Mouse (Mus musculus): Measurements from ENCODE around the gene Jag2.

Jag2 gene

GRCm38 (mm10) chr12:112929562-112930352, at the start of gene Jag2:
TSS of gene Jag2 (minus strand) at chr12:112929776.
- DNase-seq (ENCODE audit: low spot score): peak; percentile 65

GRCm38 (mm10) chr12:112977156-112977555, 47.6 kb upstream of the Jag2 start:
- DNase-seq (ENCODE audit: low spot score): no peak

- peak; percentile 92 for DNase-seq (ENCODE audit: low spot score)
These were observed 46.9 kb upstream of the Jag2 start, which contains the start of gene Btbd6 for GRCm38 (mm10) chr12:112976371-112977073. TSS of gene Btbd6 (plus strand) at chr12:112976482.

GRCm38 (mm10) chr12:112974736-112975135, 45.2 kb upstream of the Jag2 start:
- DNase-seq (ENCODE audit: low spot score): no peak

GRCm38 (mm10) chr12:112969616-112970015, 40.0 kb upstream of the Jag2 start:
- DNase-seq (ENCODE audit: low spot score): no peak

GRCm38 (mm10) chr12:112968943-112969342, 39.4 kb upstream of the Jag2 start:
- no peak for DNase-seq (ENCODE audit: low spot score)

GRCm38 (mm10) chr12:112965783-112966182, 36.2 kb upstream of the Jag2 start:
- no peak for DNase-seq (ENCODE audit: low spot score)

GRCm38 (mm10) chr12:112961872-112962271, 32.3 kb upstream of the Jag2 start:
- DNase-seq (ENCODE audit: low spot score): no peak

- no peak for DNase-seq (ENCODE audit: low spot score)
These were observed 31.9 kb upstream of the Jag2 start for GRCm38 (mm10) chr12:112961428-112961827.

GRCm38 (mm10) chr12:112959421-112959820, 29.8 kb upstream of the Jag2 start:
- DNase-seq (ENCODE audit: low spot score): no peak

- peak; percentile 80 for DNase-seq (ENCODE audit: low spot score)
These were observed 28.7 kb upstream of the Jag2 start for GRCm38 (mm10) chr12:112958303-112958702.

GRCm38 (mm10) chr12:112955800-112956199, 26.2 kb upstream of the Jag2 start:
- peak; percentile 89 for DNase-seq (ENCODE audit: low spot score)

GRCm38 (mm10) chr12:112952926-112953565, 23.5 kb upstream of the Jag2 start:
- DNase-seq (ENCODE audit: low spot score): no peak

- peak; percentile 78 for DNase-seq (ENCODE audit: low spot score)
These were observed 22.9 kb upstream of the Jag2 start for GRCm38 (mm10) chr12:112952433-112952832.

GRCm38 (mm10) chr12:112951150-112951842, 21.7 kb upstream of the Jag2 start:
- DNase-seq (ENCODE audit: low spot score): no peak

GRCm38 (mm10) chr12:112950761-112951129, 21.2 kb upstream of the Jag2 start:
- DNase-seq (ENCODE audit: low spot score): no peak

GRCm38 (mm10) chr12:112950040-112950760, 20.6 kb upstream of the Jag2 start:
- peak; percentile 89 for DNase-seq (ENCODE audit: low spot score)

- no peak for DNase-seq (ENCODE audit: low spot score)
These were observed 17.7 kb upstream of the Jag2 start for GRCm38 (mm10) chr12:112947307-112947706.

- no peak for DNase-seq (ENCODE audit: low spot score)
These were observed 14.1 kb upstream of the Jag2 start for GRCm38 (mm10) chr12:112943669-112944068.

GRCm38 (mm10) chr12:112941776-112942713, 12.5 kb upstream of the Jag2 start, which contains the start of gene Nudt14:
TSS of gene Nudt14 (minus strand) at chr12:112942124.
- peak; percentile 88 for DNase-seq (ENCODE audit: low spot score)

Data from testis, postnatal 10 days (tissue).